Mouse (Mus musculus) lung, postnatal 14 days (tissue): ENCODE measurements around the gene Arl5c.

Experiments
- DNase-seq: peaks from one replicate; pipeline ENCODE4 v3.0.0; 2021

Gene Arl5c

GRCm38 (mm10) chr11:97995564-97996288, at the start of gene Arl5c:
TSS of gene Arl5c (minus strand) at chr11:97996181.
- DNase-seq, result peak; percentile 55

- no peak for DNase-seq
Observed at GRCm38 (mm10) chr11:98045596-98045995, 49.6 kb upstream of the Arl5c start.

- DNase-seq, result no peak
Observed at GRCm38 (mm10) chr11:98044074-98044473, 48.1 kb upstream of the Arl5c start.

GRCm38 (mm10) chr11:98042741-98043140, 46.8 kb upstream of the Arl5c start:
- peak; percentile 42 for DNase-seq

GRCm38 (mm10) chr11:98040975-98041374, 45.0 kb upstream of the Arl5c start:
- DNase-seq, result no peak

GRCm38 (mm10) chr11:98037871-98038270, 41.9 kb upstream of the Arl5c start:
- no peak for DNase-seq

GRCm38 (mm10) chr11:98035977-98036377, 40.0 kb upstream of the Arl5c start:
- peak; percentile 36 for DNase-seq

- DNase-seq, result no peak
Observed at GRCm38 (mm10) chr11:98034840-98035239, 38.9 kb upstream of the Arl5c start.

GRCm38 (mm10) chr11:98034061-98034460, 38.1 kb upstream of the Arl5c start:
- DNase-seq, result no peak

GRCm38 (mm10) chr11:98031443-98031770, 35.4 kb upstream of the Arl5c start:
- peak; percentile 87 for DNase-seq

GRCm38 (mm10) chr11:98030701-98031442, 34.9 kb upstream of the Arl5c start:
- no peak for DNase-seq

GRCm38 (mm10) chr11:98027785-98028184, 31.8 kb upstream of the Arl5c start:
- no peak for DNase-seq

- DNase-seq, result no peak
Observed at GRCm38 (mm10) chr11:98027297-98027688, 31.3 kb upstream of the Arl5c start.

GRCm38 (mm10) chr11:98026570-98027296, 30.8 kb upstream of the Arl5c start, which contains the start of gene Rpl19:
TSS of gene Rpl19 (plus strand) at chr11:98026710.
- peak; percentile 94 for DNase-seq

- DNase-seq, result no peak
Observed at GRCm38 (mm10) chr11:98026248-98026569, 30.2 kb upstream of the Arl5c start.

GRCm38 (mm10) chr11:98024516-98024915, 28.5 kb upstream of the Arl5c start:
- no peak for DNase-seq

GRCm38 (mm10) chr11:98022555-98023371, 26.8 kb upstream of the Arl5c start, which contains the start of gene Cacnb1:
TSS of gene Cacnb1 (minus strand) at chr11:98023034.
- peak; percentile 75 for DNase-seq

- DNase-seq, result no peak
Observed at GRCm38 (mm10) chr11:98022253-98022554, 26.2 kb upstream of the Arl5c start.

- no peak for DNase-seq
Observed at GRCm38 (mm10) chr11:98021565-98022252, 25.7 kb upstream of the Arl5c start.

GRCm38 (mm10) chr11:98021118-98021517, 25.1 kb upstream of the Arl5c start:
- DNase-seq, result no peak

- DNase-seq, result no peak
Observed at GRCm38 (mm10) chr11:98020710-98021109, 24.7 kb upstream of the Arl5c start.

GRCm38 (mm10) chr11:98019883-98020610, 24.1 kb upstream of the Arl5c start:
- DNase-seq, result no peak
